Mouse (Mus musculus) myocyte (in vitro differentiated cells): ENCODE data around the gene 2510009E07Rik. TPM values are rescaled to one million over a fixed set of nuclear protein-coding genes. Genes with fewer than 3 reads are reported as not detected.

ENCODE experiments used
- H3K27me3 ChIP-seq: one replicate; pipeline ENCODE4 v1.6.1; 2011; ENCODE audit not compliant: control insufficient read depth, insufficient read depth, insufficient read length
- H3K36me3 ChIP-seq: one replicate; pipeline ENCODE4 v1.6.1; 2011; ENCODE audit not compliant: control insufficient read depth, insufficient read depth
- H3K4me2 ChIP-seq: one replicate; pipeline ENCODE4 v1.6.1; 2011; ENCODE audit warnings: low read depth, control low read depth
- H3K4me3 ChIP-seq: one replicate; pipeline ENCODE4 v1.5.1; 2011; ENCODE audit warnings: mild to moderate bottlenecking, control low read depth, moderate library complexity
- H3K79me2 ChIP-seq: one replicate; pipeline ENCODE4 v1.6.1; 2011; ENCODE audit not compliant: control insufficient read depth, insufficient read depth
- H3ac ChIP-seq: one replicate; pipeline ENCODE4 v1.6.1; 2011; ENCODE audit not compliant: control insufficient read depth, insufficient read length
- CEBPB ChIP-seq: IDR thresholded peaks from 2 replicates; pipeline ENCODE4 v1.6.1; 2011; ENCODE audit warnings: mild to moderate bottlenecking, moderate library complexity; ENCODE audit not compliant: poor library complexity, insufficient read depth, severe bottlenecking
- E2F4 ChIP-seq: IDR thresholded peaks from one replicate; pipeline ENCODE4 v1.6.1; 2011; ENCODE audit warnings: mild to moderate bottlenecking, control low read depth, moderate library complexity; ENCODE audit not compliant: insufficient read depth
- MAX ChIP-seq: IDR thresholded peaks from one replicate; pipeline ENCODE4 v1.6.1; 2011; ENCODE audit warnings: low read depth, mild to moderate bottlenecking, control low read depth
- MYOD1 ChIP-seq, 3 experiments: IDR thresholded peaks; one replicate each; pipeline ENCODE4 v1.6.1; 2011; ENCODE audit warnings: control low read depth in 2 of 3, low read depth in 2 of 3, mild to moderate bottlenecking in 2 of 3, moderate library complexity in 1 of 3; ENCODE audit not compliant: insufficient read length in 2 of 3, control insufficient read depth in 1 of 3
- MYOG ChIP-seq, 3 experiments: IDR thresholded peaks; one replicate each; pipeline ENCODE4 v1.6.1; 2011; ENCODE audit warnings: control low read depth in 2 of 3, low read depth in 2 of 3, mild to moderate bottlenecking in 2 of 3; ENCODE audit not compliant: insufficient read length in 2 of 3, control insufficient read depth in 1 of 3, insufficient read depth in 1 of 3
- POLR2A ChIP-seq: IDR thresholded peaks from one replicate; pipeline ENCODE4 v1.6.1; 2011; ENCODE audit warnings: low read depth, mild to moderate bottlenecking, control low read depth, moderate library complexity; ENCODE audit not compliant: insufficient read length
- POLR2AphosphoS2 ChIP-seq: IDR thresholded peaks from one replicate; pipeline ENCODE4 v1.6.1; 2011; ENCODE audit warnings: low read depth, control low read depth; ENCODE audit not compliant: insufficient read length
- REST ChIP-seq: IDR thresholded peaks from one replicate; pipeline ENCODE4 v1.6.1; 2011; ENCODE audit warnings: mild to moderate bottlenecking, control low read depth, moderate library complexity; ENCODE audit not compliant: insufficient read depth, insufficient read length
- SRF ChIP-seq: IDR thresholded peaks from one replicate; pipeline ENCODE4 v1.6.1; 2011; ENCODE audit warnings: low read depth; ENCODE audit not compliant: control insufficient read depth, insufficient read length
- TCF12 ChIP-seq: IDR thresholded peaks from one replicate; pipeline ENCODE4 v1.6.1; 2011; ENCODE audit warnings: mild to moderate bottlenecking, control low read depth; ENCODE audit not compliant: poor library complexity, insufficient read depth, severe bottlenecking
- TCF3 ChIP-seq: IDR thresholded peaks from one replicate; pipeline ENCODE4 v1.6.1; 2011; ENCODE audit warnings: low read depth, control low read depth; ENCODE audit not compliant: insufficient read length
- USF1 ChIP-seq: IDR thresholded peaks from one replicate; pipeline ENCODE4 v1.6.1; 2011; ENCODE audit warnings: low read depth, mild to moderate bottlenecking, control low read depth, moderate library complexity
- polyA plus RNA-seq: library from polyadenylated mRNA; unstranded; fragments of >200 nt; fragmentation: generic; extraction: Trizol; gene quantifications from one replicate; pipeline ENCODE4 v1.2.1, GENCODE M21; 2012; ENCODE audit warnings: missing spikeins

Gene 2510009E07Rik
- polyA plus RNA-seq, 1 experiment: 4.4 TPM

- no peaks in the 10 kb centered on the region for H3K27me3 ChIP-seq
- peaks cover 3% of the 10 kb centered on the region for H3K36me3 ChIP-seq
- no peaks in the 10 kb centered on the region for H3K79me2 ChIP-seq
- no peak overlapping the region for H3K4me3 ChIP-seq
- no peak overlapping the region for H3ac ChIP-seq
- TF ChIP-seq USF1 (no peak), TCF12 (no peak), POLR2A (no peak), CEBPB (no peak), MYOD1 (IDR thresholded peaks at IDR 0.05; ENCODE audit: control insufficient read depth in 1 of 3, insufficient read length in 2 of 3, low read depth in 2 of 3) (no peak), MYOG (IDR thresholded peaks at IDR 0.05; ENCODE audit: control insufficient read depth in 1 of 3, insufficient read depth in 1 of 3, insufficient read length in 2 of 3, low read depth in 2 of 3) (no peak), POLR2AphosphoS2 (no peak), SRF (no peak), TCF3 (no peak), E2F4 (no peak), MAX (no peak), REST (no peak)
- no peak overlapping the region for H3K4me2 ChIP-seq
Measured at GRCm38 (mm10) chr16:21642906-21643305, 51.6 kb downstream of the 2510009E07Rik start.

GRCm38 (mm10) chr16:21641944-21642343 lies 52.5 kb downstream of the 2510009E07Rik start:
- Histone ChIP-seq H3K4me2 (no peak overlapping the region), H3K4me3 (no peak overlapping the region), H3ac (no peak overlapping the region), H3K36me3 (peaks cover 3% of the 10 kb centered on the region), H3K79me2 (no peaks in the 10 kb centered on the region), H3K27me3 (no peaks in the 10 kb centered on the region)
- TF ChIP-seq E2F4 (no peak), USF1 (no peak), TCF12 (no peak), MAX (no peak), REST (no peak), POLR2A (no peak), TCF3 (no peak), SRF (no peak), CEBPB (no peak), MYOG (IDR thresholded peaks at IDR 0.05; ENCODE audit: control insufficient read depth in 1 of 3, insufficient read depth in 1 of 3, insufficient read length in 2 of 3, low read depth in 2 of 3) (no peak), MYOD1 (IDR thresholded peaks at IDR 0.05; ENCODE audit: control insufficient read depth in 1 of 3, insufficient read length in 2 of 3, low read depth in 2 of 3) (no peak), POLR2AphosphoS2 (no peak)

- H3K36me3 ChIP-seq: peaks cover 3% of the 10 kb centered on the region
- no peak overlapping the region for H3K4me3 ChIP-seq
- H3K79me2 ChIP-seq: no peaks in the 10 kb centered on the region
- no peak overlapping the region for H3ac ChIP-seq
- TF ChIP-seq SRF (no peak), E2F4 (no peak), CEBPB (no peak), TCF3 (no peak), POLR2AphosphoS2 (no peak), MAX (no peak), TCF12 (no peak), POLR2A (no peak), MYOD1 (IDR thresholded peaks at IDR 0.05; ENCODE audit: control insufficient read depth in 1 of 3, insufficient read length in 2 of 3, low read depth in 2 of 3) (no peak), USF1 (no peak), REST (no peak), MYOG (IDR thresholded peaks at IDR 0.05; ENCODE audit: control insufficient read depth in 1 of 3, insufficient read depth in 1 of 3, insufficient read length in 2 of 3, low read depth in 2 of 3) (no peak)
- H3K27me3 ChIP-seq: no peaks in the 10 kb centered on the region
- H3K4me2 ChIP-seq: no peak overlapping the region
Measured at GRCm38 (mm10) chr16:21640766-21641499, 53.5 kb downstream of the 2510009E07Rik start.

- Histone ChIP-seq H3ac (no peak overlapping the region), H3K79me2 (no peaks in the 10 kb centered on the region), H3K4me2 (no peak overlapping the region)
Measured at GRCm38 (mm10) chr16:21637201-21637819, 57.2 kb downstream of the 2510009E07Rik start.

More at GRCm38 (mm10) chr16:21637201-21637819, 57.2 kb downstream of the 2510009E07Rik start:
- no peak for TF ChIP-seq SRF
- no peak for TF ChIP-seq CEBPB
- no peak for TF ChIP-seq MAX
- no peak for TF ChIP-seq POLR2A
- TF ChIP-seq E2F4: no peak
- no peak for TF ChIP-seq TCF3
- no peak for TF ChIP-seq REST
- no peak for TF ChIP-seq TCF12
- TF ChIP-seq POLR2AphosphoS2: no peak
- TF ChIP-seq MYOG (IDR thresholded peaks at IDR 0.05; ENCODE audit: control insufficient read depth in 1 of 3, insufficient read depth in 1 of 3, insufficient read length in 2 of 3, low read depth in 2 of 3): no peak
- TF ChIP-seq MYOD1 (IDR thresholded peaks at IDR 0.05; ENCODE audit: control insufficient read depth in 1 of 3, insufficient read length in 2 of 3, low read depth in 2 of 3): no peak
- TF ChIP-seq USF1: no peak
- H3K27me3 ChIP-seq: no peaks in the 10 kb centered on the region
- H3K36me3 ChIP-seq: no peaks in the 10 kb centered on the region
- H3K4me3 ChIP-seq: no peak overlapping the region
